Comparison of ENCODE assay signal across 8 mouse cellular contexts in the genomic region with DNA sequence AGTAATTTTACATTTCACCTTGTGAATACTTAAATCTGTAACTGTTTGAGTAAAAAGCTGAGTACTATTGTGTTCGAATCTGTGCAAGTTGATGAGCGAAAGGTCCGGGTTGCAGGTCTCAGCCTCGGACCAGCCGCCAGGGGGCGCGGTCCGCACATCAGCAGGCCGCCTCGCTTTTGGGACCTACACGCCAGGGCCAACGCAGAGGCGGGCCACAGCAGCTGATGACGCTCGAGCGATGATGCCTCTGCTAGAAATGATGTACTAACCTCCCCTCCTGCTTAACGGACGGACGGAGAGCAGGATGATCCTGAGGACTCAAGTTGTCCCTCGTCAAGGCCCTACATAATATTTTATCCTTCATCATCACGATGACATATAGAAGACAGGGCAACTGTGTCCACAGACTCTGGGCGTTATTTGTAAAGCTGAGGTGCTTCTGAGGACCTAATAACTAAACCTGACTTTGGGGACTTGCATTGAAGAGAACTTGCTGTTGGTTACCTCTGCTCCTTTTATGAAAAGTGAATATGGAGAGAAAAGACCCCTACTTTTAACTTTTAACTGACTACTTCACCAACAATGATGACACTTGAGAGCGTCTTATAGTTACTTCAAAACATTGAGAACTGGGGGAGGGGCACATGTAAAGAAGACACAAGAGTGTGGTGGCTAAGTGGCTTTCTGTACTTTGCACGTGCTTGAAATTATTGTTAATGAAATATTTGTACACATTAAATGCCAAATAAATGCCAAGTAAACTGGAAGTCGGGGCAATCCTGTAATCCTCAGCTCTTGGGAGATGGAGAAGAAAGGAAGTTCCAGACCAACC. TPM values are rescaled to one million over a fixed set of nuclear protein-coding genes. Genes with fewer than 3 reads are reported as not detected.
A peak's percentile ranks its signal among the peaks of the same experiment; 100 is the strongest.
DNase-seq lines count a peak whose midpoint lies in the region; ATAC-seq lines count a peak whose summit lies in the region.

No protein-coding gene starts in this region.

- peak overlapping the region; percentile 86; the same call in 1 of the 2 replicates for H3K27ac ChIP-seq in hindbrain, embryonic 10.5 days
- peak overlapping the region; percentile 59 for H3K27ac ChIP-seq in lung, embryonic 15.5 days

- 2% methylated on average over 25 of the region's 25 CpGs for WGBS in hindbrain, embryonic 10.5 days
- 2% methylated on average over 25 of the region's 25 CpGs for WGBS in lung, embryonic 15.5 days

- peak overlapping the region; percentile 16; the same call in 1 of the 2 replicates for H3K9ac ChIP-seq in lung, embryonic 15.5 days

- H3K4me3 ChIP-seq in hindbrain, embryonic 10.5 days, result peak overlapping the region; percentile 96
- H3K4me3 ChIP-seq in lung, embryonic 15.5 days, result peak overlapping the region; percentile 98

- no peaks in the 10 kb centered on the region for H3K27me3 ChIP-seq in hindbrain, embryonic 10.5 days (ENCODE audit: insufficient read depth, poor library complexity, severe bottlenecking)
- no peaks in the 10 kb centered on the region for H3K27me3 ChIP-seq in lung, embryonic 15.5 days

- no peaks in the 10 kb centered on the region for H3K9me3 ChIP-seq in hindbrain, embryonic 10.5 days
- no peaks in the 10 kb centered on the region for H3K9me3 ChIP-seq in lung, embryonic 15.5 days

- peaks cover 21% of the 10 kb centered on the region for H3K4me1 ChIP-seq in hindbrain, embryonic 10.5 days (replicated peaks)
- H3K4me1 ChIP-seq in lung, embryonic 15.5 days, result peaks cover 36% of the 10 kb centered on the region

- ATAC-seq in lung, embryonic 15.5 days (ENCODE audit: borderline replicate concordance, extremely low read depth, low FRiP score, low TSS enrichment), result peak; percentile 84; the same call in 1 of the 2 replicates
- peak; percentile 86 for ATAC-seq in neutrophil, adult 5-6 weeks (ENCODE audit: extremely low read depth, insufficient number of reproducible peaks, low FRiP score, poor library complexity, severe bottlenecking)

- DNase-seq in Muller cell, postnatal 12 days (ENCODE audit: inconsistent ontology term), result peak; percentile 96
- peak; percentile 92 for DNase-seq in cerebellum, adult 9-10 months
- DNase-seq in frontal cortex, adult 2 months (ENCODE audit: extremely low spot score in 1 of 2, low spot score in 1 of 2), result peak; percentile 76 to 91
- peak; percentile 91 for DNase-seq in hindbrain, embryonic 10.5 days (ENCODE audit: low spot score)
- DNase-seq in layer of hippocampus, adult 9-11 months, result peak; percentile 92
- DNase-seq in thymus, postnatal 0 days (ENCODE audit: low spot score), result peak; percentile 95

- H3K36me3 ChIP-seq in hindbrain, embryonic 10.5 days, result peaks cover 28% of the 10 kb centered on the region
- peaks cover 27% of the 10 kb centered on the region for H3K36me3 ChIP-seq in lung, embryonic 15.5 days

- H3K4me2 ChIP-seq in lung, embryonic 15.5 days, result peak overlapping the region; percentile 80

RNA-seq across cellular contexts. Expression of a gene that starts 1.0 kb away (rescaled TPM):
- polyA plus RNA-seq in frontal cortex, adult 2 months (2012; rRNA removed), result 7.6 TPM in 2 replicates
- polyA plus RNA-seq in hindbrain, embryonic 10.5 days (2016; fragmentation: Nextera tagmentation; extraction: Ambion mirVana), result 13.4 and 14.5 TPM in 2 replicates
- 13.6 and 14.2 TPM in 2 replicates for polyA plus RNA-seq in lung, embryonic 15.5 days (2015; fragmentation: Nextera tagmentation; extraction: Ambion mirVana)
- 10.2 and 12.6 TPM in 2 replicates for total RNA-seq in neutrophil, adult 5-6 weeks (2017)
- polyA plus RNA-seq in thymus, postnatal 0 days (2015; fragmentation: Nextera tagmentation; extraction: Ambion mirVana), result 13.8 and 15.1 TPM in 2 replicates

RNA-seq across cellular contexts. Expression of a gene that starts 41.0 kb away (rescaled TPM):
- polyA plus RNA-seq in frontal cortex, adult 2 months (2012; rRNA removed), result 0.06 and 0.13 TPM in 2 replicates
- 0.04 TPM in 1 of 2 replicates, not detected in the other for polyA plus RNA-seq in hindbrain, embryonic 10.5 days (2016; fragmentation: Nextera tagmentation; extraction: Ambion mirVana)
- 0.14 and 0.26 TPM in 2 replicates for polyA plus RNA-seq in lung, embryonic 15.5 days (2015; fragmentation: Nextera tagmentation; extraction: Ambion mirVana)
- not detected in 2 replicates for total RNA-seq in neutrophil, adult 5-6 weeks (2017)
- 0.17 and 0.27 TPM in 2 replicates for polyA plus RNA-seq in thymus, postnatal 0 days (2015; fragmentation: Nextera tagmentation; extraction: Ambion mirVana)

RNA-seq across cellular contexts. Expression of a gene that starts 55.7 kb away (rescaled TPM):
- 16.4 and 18.5 TPM in 2 replicates for polyA plus RNA-seq in frontal cortex, adult 2 months (2012; rRNA removed)
- 42.3 and 54.0 TPM in 2 replicates for polyA plus RNA-seq in hindbrain, embryonic 10.5 days (2016; fragmentation: Nextera tagmentation; extraction: Ambion mirVana)
- 51.9 and 53.3 TPM in 2 replicates for polyA plus RNA-seq in lung, embryonic 15.5 days (2015; fragmentation: Nextera tagmentation; extraction: Ambion mirVana)
- total RNA-seq in neutrophil, adult 5-6 weeks (2017), result 34.4 and 34.6 TPM in 2 replicates
- polyA plus RNA-seq in thymus, postnatal 0 days (2015; fragmentation: Nextera tagmentation; extraction: Ambion mirVana), result 33.0 and 34.5 TPM in 2 replicates

Comparison
In these comparisons a context has a peak if more than half of its experiments do, and no peak if none do; other contexts are left out.
1. Peak in every context shown above with its lines: DNase-seq, ATAC-seq, H3K4me3 ChIP-seq and H3K27ac ChIP-seq.